Mouse (Mus musculus): Measurements from ENCODE around the gene Gpr87.

GRCm38 (mm10) chr3:59243384-59243783, 48.5 kb upstream of the Gpr87 start:
- no peak for TF ChIP-seq TAL1 (IDR thresholded peaks at IDR 0.05; ENCODE audit: low read length)
- TF ChIP-seq GATA1 (IDR thresholded peaks at IDR 0.05; ENCODE audit: low read length) = no peak

All from erythroblast, embryonic 14.5 days (primary cell).